Mouse (Mus musculus) CH12F3 (cell line): ENCODE data around the gene Sys1.

Experiments used
- in situ Hi-C: fragments of 300-500 bp; cut with MboI; formaldehyde crosslinking; loops from 2 replicates; pipeline ENCODE4 v1.14.3; 2020; ENCODE audit warnings: low sequenced_read_pairs

The Sys1 gene

DNA sequence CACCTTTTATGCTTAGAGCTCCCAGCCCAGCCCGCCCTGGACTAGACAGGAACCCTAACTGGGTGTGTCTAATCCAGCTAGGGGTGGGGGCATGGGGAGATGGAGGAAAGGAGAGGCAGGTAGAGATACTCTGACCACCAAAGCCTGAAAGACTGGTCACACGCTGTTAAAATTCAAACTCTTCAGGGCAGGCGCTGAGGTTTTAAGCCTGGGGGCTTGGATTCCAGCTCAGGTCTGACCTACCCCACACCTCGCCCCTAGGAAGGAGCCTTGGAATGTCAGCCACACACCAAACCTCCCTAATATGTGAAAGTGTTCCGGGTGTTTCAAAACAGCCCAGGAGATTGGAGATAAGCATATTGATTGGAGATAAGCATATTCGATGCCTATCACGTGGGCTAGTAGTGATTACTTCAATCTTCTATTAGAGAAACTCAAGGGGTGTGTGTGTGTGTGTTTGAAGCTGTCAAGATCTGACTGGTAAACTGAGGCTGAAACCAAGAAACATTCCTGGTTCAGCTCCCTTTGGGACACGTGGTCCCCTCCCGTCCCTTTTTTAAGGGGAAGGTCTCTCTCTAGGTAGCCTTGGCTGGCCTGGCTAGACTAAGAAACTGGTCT, 23.4 kb upstream of the Sys1 start:
- in situ Hi-C loops = no loop called here

DNA sequence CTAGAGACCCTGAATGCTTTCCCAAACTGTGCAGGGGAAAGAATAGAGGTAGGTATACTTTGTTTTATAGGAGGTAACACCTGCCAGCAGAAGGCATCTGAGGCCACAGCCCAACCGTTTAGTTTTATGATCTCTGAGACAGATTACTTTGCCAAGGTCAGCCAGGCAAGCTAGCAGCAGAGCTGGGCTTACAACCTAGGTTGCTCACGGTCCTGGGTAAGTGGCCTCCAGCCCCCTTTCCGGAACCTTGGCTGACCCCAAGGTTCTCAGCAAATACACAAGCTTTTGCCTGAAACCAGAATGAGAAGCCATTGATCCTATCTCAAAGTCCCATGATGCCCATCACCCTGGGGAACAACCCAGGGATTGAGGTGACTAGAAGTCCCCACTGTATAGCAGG, 22.1 kb upstream of the Sys1 start:
- in situ Hi-C loops = no loop called here

DNA sequence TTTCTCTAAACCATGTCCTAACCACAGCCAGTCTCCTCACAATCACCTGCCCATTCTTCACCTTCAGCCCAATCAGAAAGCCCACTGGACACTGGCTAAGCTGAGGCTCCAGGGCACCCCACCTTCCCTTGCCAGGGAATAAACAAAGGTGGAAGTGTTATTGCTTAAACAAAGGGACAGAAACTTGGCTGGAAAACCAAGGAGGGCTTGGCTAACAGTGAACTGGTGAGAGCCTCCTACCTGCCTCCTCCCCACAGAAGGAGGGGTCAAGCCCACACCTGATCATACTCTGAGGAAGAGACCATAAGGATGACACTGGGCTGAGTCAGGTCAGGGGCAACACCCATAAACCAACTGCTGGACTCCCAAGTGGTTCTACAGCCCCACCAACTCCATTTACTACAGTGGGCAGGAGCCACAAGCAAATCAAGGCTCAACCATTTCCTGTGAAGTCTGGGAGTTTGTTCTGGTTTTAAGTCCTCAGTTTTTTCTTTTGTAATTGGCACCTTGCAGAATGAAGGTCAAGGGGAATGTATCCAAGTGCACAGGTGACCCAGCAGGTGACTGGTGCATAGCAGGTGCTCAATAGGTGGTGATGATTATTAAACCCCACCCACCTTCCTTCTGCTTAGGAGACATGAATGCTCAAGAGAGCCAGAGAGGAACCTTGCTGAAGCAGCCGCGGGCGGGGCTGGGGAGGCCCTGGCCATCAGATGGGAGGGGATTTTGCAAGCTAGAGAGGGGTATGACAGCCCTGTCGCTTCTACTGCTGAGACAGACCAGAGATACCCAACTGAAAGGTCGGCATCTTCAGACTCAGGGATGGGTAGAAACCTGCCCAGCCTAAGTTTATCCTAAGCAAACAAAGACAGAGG, 21.3 kb upstream of the Sys1 start:
- in situ Hi-C loops = no loop called here

DNA sequence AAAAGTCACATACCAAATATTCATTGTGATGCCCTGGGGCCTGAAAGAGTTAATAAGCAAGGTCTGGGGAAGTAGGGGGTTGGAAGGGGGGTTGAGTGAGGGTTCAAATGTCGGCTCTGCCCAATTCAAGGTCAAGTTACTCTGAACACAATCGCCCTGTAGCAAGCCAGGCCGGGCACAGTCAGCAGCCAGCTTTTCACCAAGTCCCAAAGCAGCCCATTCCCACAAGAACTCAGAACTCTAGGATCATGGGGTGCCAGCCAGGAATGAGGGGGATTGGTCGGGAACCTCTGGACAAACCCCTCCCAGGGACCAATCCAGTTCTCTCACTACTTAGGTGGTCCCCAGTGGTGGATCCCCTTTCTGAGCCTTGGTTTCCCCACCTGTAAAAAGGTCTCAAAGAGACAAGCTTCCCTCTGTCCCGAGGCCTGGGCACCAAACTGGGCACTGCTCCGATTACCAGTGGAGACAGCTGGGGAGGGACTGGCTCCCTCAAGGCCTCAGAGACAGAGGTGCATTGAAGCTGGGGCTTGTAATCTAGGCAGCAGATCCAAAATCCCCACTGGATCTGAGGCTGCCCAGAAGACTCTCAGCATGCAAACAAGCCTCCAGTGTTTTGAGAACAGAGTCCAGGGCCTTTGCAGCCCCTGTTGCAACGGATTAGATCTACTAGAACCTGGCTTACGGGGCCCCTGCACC, 20.4 kb upstream of the Sys1 start:
- in situ Hi-C loops = no loop called here

DNA sequence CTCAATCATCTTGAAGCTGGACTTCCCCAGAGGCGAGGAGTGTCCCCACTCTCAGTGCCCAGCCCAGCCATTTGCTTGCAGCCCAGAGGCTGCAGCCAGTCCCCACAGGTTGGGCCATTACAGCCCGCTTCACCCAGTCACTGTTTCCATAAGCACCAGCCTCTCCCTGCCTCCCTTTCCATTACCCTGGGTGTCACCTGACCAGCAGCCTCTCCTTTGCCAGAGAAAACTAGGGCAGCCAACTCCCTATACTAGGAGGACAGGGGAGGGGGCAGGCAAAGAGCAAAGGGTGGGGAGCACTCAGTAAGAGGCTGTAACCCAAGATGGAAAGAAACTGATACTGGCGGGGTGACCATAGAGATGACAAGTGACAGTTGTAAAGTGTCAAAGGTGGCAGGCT, 19.8 kb upstream of the Sys1 start:
- in situ Hi-C loops = no loop called here

DNA sequence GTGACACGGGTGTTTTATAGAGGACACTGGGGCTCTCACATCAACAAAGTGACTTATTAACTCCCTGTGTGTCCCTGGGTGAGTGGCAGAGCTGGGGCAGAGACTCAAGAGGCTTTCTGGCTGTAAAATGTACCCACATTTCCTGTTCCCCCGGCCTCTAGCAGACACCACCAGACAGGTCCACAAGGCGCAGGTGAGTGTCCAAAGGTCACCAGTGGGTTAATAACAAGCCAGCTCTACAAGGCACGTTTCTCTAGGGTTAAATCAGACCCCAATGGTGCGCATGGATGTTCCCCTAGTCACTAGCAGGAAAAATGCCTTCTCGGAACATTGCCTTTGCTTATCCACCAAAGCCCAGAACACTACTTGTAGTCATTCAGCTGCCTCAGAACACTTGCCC, 19.1 kb upstream of the Sys1 start:
- in situ Hi-C loops = no loop called here

DNA sequence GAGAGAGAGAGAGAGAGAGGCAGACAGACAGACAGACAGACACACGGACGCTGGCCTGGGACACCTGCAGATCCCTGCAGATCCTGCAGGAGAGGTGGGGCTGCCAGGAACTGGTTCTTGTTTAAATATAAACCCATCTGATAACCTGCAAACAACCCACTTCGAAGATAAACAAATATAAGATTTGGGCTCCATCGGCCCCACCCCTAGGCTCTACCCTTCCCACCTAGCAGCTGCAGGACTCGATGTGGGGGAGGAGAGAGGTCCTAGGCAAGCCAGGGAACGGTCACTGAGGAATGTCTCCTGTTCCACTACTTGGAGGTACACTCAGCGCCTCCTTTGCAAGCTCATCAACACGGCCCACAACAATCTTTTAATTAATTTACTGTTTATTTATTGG, 18.5 kb upstream of the Sys1 start:
- in situ Hi-C loops = no loop called here

DNA sequence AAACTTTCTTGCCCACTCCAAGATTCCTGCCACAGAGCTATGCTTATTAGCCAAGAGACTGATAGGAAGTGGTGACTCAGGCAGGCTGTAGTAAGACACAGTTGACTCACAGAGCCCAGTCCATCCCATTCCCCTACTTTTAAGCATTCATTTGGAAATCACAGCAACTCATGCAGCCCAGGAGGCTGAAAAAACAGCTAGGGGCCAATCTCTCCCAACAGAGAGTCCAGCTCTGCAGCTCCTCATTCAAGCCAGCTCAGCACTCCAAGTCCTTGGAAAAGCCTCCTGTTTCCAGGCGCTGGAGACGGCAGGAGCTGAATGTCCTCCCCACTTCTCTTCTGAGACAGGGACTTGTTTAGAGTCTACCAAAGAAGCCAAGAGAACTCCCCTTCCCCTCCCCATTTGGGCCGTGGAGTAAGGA, 17.8 kb upstream of the Sys1 start:
- in situ Hi-C loops = no loop called here

DNA sequence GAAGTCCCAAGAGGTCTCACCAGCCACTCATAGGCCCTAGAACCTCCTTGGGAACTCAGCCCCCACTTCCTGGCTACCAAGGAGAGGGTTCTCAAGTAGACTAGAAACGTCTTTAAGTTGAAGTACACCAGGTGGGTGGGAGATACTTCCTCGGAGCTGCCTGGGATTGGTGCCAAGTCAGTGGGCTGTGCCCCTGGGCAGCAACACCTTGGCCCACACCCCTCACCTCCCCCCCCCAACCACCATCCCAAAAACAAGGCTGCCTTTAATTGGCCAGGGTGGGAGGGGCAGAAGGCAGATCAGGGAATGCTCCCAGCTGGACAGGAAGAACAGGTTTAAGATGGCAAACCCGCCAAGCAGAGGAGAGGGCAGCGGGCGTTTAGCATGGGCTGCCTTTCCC, 16.4 kb upstream of the Sys1 start:
- in situ Hi-C loops = no loop called here

DNA sequence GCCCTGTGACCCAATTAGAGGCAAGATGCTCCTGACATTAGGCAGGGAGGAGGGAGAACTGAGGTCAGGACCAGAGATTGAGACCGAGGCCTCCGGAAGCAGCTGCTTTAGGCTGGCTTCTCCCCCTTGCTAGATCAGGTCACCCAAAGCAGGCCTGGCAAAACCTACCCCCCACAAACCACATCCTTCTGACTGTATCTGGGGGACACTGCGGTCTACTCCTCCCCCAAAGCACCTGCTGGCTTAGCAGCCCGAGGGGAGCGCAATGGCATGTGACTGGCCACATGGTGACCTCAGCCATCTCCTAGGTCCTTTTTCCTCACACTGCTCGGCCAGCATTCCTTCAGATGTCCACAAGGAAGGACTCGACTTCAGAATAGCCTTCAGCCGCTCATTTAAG, 15.6 kb upstream of the Sys1 start:
- in situ Hi-C loops = no loop called here

DNA sequence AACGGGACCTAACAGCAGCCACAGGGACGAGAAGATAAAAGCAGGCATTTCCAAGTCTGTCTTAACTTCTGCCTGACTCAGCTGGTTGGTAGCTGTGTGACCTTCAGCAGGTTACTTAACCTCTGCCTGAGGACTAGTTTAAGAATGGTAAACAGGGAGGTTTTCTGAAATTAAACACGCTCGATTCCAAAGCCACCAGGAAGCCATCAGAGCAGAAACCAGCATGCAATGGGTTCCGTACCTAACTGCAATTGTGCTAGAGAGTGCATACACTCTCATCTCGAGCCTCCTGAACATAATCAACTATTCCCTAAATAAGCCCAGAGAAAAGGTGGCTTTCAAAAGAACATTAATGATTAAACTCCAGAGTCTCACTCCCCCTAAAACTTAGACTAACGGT, 15.0 kb upstream of the Sys1 start:
- in situ Hi-C loops = no loop called here

DNA sequence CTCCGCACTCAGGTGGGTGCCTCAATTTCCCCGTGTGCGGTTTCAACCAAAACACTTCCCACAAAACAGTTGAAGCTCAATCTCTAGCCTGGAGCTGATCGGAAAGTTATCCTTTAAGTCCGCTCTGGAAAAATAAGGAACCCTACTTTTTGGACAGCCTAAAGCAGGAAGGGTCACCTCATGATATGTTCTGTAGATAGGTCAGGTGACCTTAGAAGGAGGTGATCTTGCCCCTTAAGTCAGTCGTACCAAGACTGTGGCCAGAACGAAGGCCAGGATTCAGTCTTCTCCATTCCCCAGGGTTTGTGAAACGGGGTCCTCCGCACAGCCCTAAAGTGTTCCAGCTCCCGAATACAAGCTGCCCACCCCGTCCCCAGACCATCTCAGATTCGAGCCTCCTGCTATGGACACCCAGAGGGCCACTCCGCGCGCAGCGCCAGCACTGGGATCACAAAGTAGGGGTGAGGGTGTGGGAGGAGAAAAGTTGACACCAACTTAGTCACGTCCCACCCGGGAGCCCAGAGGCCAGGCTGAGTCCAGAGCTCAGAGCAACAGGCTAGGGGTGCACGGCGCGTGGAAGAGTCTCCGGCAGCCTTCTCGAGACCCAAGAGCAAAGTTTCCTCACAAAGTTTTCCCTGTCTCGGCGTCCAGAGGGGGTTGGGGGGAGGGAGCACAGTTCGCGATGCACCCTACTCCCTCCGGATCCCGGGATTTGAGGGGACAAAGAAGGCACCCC, 14.3 kb upstream of the Sys1 start:
- in situ Hi-C loops = no loop called here

DNA sequence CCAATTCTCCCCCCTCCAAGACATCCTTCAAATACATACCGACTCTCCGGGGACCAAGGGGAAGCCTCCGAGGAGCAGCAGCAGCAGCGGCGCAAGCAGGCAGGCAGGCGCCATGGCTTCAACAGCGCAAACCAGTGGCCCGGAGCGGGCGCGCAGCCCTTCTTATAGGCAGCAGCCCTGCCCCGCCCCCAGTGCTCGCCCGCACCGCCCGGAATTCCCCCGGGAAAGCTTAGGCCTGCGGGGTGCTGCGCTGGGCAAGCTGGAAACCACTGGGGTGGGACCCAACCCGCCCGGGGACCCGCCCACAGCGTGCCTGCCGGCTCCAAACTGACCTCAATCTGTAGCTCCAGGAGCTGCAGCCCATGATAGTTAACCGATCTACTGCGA, 13.7 kb upstream of the Sys1 start:
- in situ Hi-C loops = no loop called here

DNA sequence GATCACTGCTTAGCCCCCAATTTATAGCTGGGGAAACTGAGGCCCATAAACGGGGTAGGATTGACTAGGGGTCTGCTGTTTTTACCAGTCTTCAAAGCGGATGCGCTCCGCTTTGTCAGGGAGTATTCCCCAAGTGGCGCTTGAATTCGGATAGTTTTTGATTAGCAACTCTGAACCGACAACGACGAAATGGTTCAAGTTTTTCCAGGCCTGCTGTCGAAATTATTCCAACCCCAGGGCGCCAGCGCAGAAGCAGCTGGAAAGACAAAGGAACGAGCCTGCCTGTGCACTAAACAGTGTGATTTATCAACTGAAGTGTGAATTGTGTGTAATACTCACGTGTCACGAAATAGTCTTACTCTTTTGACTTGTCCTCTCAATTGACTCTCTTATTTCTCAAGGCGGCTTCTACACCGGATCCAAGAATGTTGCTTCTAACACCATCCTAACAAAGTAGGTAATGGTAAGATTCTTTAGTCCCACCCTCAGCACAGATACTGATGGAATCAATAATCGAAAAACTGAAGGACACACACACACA, 13.2 kb upstream of the Sys1 start, which contains the start of gene Sdc4:
Gene Sdc4 (minus strand): TSS at position 428 of the 541 bp plus-strand sequence.
- in situ Hi-C loops = no loop called here

DNA sequence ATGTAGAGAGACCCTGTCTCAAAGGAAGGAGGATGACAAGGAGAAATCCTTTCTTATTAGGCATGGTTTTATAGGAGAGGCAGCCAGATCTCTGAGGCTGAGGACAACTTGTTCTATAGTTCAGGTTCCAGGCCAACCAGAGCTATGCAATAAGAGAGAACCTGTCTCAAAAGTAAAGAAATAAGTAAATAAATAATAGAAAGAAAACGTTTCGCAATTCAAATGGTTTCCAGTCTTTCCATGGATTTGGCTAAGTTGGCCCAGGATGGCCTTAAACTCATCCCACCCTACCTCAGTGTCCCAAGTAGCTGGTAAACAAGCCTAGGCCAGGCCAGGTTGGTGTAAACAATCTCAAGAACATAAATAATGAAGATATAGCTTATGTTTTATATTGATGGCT, 12.1 kb upstream of the Sys1 start:
- in situ Hi-C loops = no loop called here

DNA sequence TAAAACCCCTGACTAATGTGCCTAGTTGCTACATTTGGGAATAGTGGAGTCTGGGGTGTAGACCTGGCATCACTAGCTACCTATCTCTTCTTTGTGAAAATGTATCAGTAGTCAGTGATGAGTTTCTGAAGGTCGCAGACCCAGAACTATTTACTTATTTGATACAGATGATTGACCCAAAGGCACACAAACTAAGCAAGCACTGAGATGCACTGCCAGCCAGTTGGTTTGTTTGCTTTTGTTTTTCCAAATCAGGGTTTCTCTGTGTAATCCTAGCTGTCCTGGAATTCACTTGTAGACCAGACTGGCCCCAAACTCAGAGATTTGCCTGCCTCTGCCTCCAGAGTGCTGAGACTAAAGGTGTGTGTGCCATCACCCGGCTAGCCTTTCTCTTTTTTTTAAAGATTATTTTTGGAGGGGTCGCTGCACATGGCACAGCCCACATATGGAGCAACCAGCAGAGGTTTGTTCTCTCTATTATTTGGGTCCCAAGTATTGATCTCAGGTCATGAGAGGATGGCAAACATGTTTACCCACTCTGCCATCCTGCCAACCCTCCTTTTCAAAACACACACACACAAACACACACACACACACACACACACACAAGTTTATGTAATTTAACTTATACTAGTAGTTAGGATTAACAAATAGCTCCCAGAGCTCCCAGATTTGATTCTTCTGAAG, 11.2 kb upstream of the Sys1 start:
- in situ Hi-C loops = no loop called here

DNA sequence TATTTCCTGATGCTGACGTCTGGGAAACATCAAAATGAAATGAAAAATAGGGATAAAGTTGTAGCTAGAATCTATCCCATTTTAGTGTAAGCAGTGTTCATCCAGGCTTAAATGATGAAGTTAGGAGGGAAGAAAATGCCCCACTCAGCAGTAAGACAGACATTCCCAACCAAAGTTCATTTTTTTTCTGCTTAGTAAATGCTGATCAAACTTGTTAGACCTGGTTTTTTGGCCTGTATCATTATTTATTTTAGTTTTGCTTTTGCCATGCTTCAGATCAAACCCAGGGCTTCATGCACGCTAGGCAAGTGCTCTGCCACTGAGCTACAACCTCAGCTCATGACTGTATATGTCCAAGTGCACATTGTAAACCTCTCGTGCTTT, 10.7 kb upstream of the Sys1 start:
- in situ Hi-C loops = no loop called here

DNA sequence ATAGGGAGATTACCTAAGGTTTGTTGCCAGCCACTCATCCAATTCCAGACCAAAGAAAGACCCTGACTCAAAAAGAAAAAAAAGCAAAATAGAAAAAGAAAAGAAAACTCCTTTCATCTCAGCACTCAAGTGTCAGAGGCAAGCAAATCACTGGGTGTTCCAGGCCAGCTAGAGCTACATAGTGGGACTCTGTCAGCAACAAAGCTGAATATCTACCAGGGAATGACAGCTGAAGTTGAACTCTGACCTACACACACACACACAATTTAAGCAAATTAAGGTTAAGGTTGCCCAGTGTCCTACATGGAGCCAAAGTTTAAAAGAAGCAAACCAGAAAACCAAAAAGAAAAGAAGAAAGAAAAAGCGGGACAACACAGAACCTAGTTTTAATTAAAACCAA, 8.6 kb upstream of the Sys1 start:
- in situ Hi-C loops = no loop called here

DNA sequence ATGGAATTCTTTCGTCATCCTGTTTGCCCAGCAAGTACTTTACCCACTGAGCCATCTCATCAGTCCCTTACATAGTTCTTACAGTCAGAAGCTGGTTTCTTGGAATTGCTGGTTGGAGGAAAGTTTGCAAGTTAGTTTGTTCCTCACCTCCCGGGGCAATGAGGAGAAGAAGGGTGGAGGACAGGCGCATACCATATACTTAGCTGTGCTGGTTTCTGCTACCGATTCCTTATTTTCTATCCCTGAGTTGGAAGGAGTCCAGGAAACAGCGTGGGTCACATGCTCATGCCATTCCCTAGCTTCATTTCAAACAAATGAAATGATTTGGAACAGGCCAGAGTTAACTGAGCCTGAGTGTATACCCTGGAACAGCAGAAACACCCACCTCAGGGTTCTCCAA, 7.8 kb upstream of the Sys1 start:
- in situ Hi-C loops = no loop called here

DNA sequence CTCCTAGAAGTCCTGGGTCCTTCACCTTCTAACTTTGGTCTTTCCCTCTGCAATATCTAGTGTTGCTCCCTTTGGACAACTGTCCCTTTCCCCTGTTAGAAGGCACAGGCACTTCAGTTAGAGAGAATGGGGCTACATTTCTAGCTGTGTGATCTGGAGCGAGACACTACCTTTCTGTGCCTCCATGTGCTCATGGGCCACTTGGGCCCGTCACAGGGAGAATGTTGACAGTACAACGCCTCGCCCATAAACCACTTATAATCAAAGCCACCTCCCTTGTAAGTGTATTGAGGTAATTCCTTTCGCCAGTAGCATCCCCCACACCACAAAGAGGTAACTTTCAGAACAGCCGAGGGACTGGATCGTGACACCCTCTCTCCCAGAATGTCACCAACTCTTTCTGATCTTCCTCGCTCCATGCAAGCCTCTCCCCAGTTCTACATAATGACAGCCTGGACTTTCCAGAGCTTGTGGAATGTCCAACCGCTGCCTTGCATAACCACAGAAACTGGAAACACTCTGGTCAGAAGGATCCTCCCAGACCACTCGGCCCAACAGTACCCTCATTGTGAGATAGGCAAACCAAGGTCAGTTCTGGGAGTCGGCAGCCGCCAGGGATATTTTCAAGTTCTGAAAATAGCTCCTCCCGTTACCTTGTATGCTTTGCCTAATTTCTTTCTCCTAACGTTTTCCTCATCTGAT, 7.3 kb upstream of the Sys1 start:
- in situ Hi-C loops = no loop called here
